8 mouse cellular contexts compared by ENCODE assay signal in genomic region chr2:21205831-21206159, GRCm38 (mm10). TPM values are rescaled to one million over a fixed set of nuclear protein-coding genes. Genes with fewer than 3 reads are reported as not detected.
DNase-seq lines count a peak whose midpoint lies in the region; ATAC-seq and TF ChIP-seq lines count a peak whose summit lies in the region.

No protein-coding gene starts in this region.

- intact Hi-C loops in heart, postnatal 36 days (cut with DNase I), result no loop called here

- peak overlapping the region; percentile 64 for H3K27ac ChIP-seq in heart, postnatal 0 days (ENCODE audit: low read depth)
- H3K27ac ChIP-seq in bone marrow macrophage, adult 2 months (ENCODE audit: insufficient read depth, low read depth, low read length), result peak overlapping the region; percentile 41; the same call in 1 of the 2 replicates
- H3K27ac ChIP-seq in hindbrain, embryonic 15.5 days (replicated peaks), result peak overlapping the region; percentile 89
- peak overlapping the region; percentile 85 for H3K27ac ChIP-seq in midbrain, embryonic 13.5 days

- no peaks in the 10 kb centered on the region for H3K9me3 ChIP-seq in heart, postnatal 0 days (replicated peaks; ENCODE audit: control insufficient read depth, low read length)
- H3K9me3 ChIP-seq in hindbrain, embryonic 15.5 days, result no peaks in the 10 kb centered on the region
- no peaks in the 10 kb centered on the region for H3K9me3 ChIP-seq in midbrain, embryonic 13.5 days

- DNase-seq in heart, postnatal 0 days (ENCODE audit: low spot score), result no peak
- DNase-seq in heart, postnatal 36 days, result no peak
- DNase-seq in urinary bladder, postnatal 36 days (ENCODE audit: low spot score in 2 of 2), result no peak
- DNase-seq in retina, embryonic 14.5 days (ENCODE audit: low spot score), result no peak
- DNase-seq in embryo, embryonic 11 days, result no peak

- TF ChIP-seq CTCF in heart, postnatal 0 days (IDR thresholded peaks at IDR 0.05; ENCODE audit: low read depth), result no peak
- no peak for TF ChIP-seq CTCF in bone marrow macrophage, adult 2 months (IDR thresholded peaks at IDR 0.05; ENCODE audit: low read depth, low read length)

- no peak for TF ChIP-seq POLR2A in bone marrow macrophage, adult 2 months (IDR thresholded peaks at IDR 0.05; ENCODE audit: borderline replicate concordance, low read depth, low read length)

- H3K36me3 ChIP-seq in heart, postnatal 0 days (replicated peaks; ENCODE audit: control insufficient read depth, insufficient read depth, low read length), result no peaks in the 10 kb centered on the region
- 0 out of 2 replicates have a peak, but pooled peaks cover 4% of the 10 kb centered on the region for H3K36me3 ChIP-seq in hindbrain, embryonic 15.5 days
- no peaks in the 10 kb centered on the region for H3K36me3 ChIP-seq in midbrain, embryonic 13.5 days

- ATAC-seq in heart, postnatal 0 days (ENCODE audit: insufficient read depth, low read depth), result peak; percentile 81
- ATAC-seq in hindbrain, embryonic 15.5 days (ENCODE audit: low FRiP score, low read depth), result peak; percentile 94
- peak; percentile 95 for ATAC-seq in midbrain, embryonic 13.5 days

- H3K4me1 ChIP-seq in heart, postnatal 0 days (ENCODE audit: control insufficient read depth, insufficient read depth), result peaks cover 23% of the 10 kb centered on the region
- H3K4me1 ChIP-seq in bone marrow macrophage, adult 2 months (ENCODE audit: control insufficient read depth, insufficient read depth, low read length), result peaks cover 4% of the 10 kb centered on the region
- peaks cover 21% of the 10 kb centered on the region for H3K4me1 ChIP-seq in hindbrain, embryonic 15.5 days (replicated peaks)
- H3K4me1 ChIP-seq in midbrain, embryonic 13.5 days (replicated peaks), result peaks cover 25% of the 10 kb centered on the region

- peak overlapping the region; percentile 84 for H3K4me2 ChIP-seq in heart, postnatal 0 days (ENCODE audit: low read depth, low read length)
- H3K4me2 ChIP-seq in hindbrain, embryonic 15.5 days, result peak overlapping the region; percentile 84
- peak overlapping the region; percentile 80 for H3K4me2 ChIP-seq in midbrain, embryonic 13.5 days (replicated peaks)

- H3K27me3 ChIP-seq in heart, postnatal 0 days (ENCODE audit: control insufficient read depth, insufficient read depth, low read length), result no peaks in the 10 kb centered on the region
- no peaks in the 10 kb centered on the region for H3K27me3 ChIP-seq in hindbrain, embryonic 15.5 days
- no peaks in the 10 kb centered on the region for H3K27me3 ChIP-seq in midbrain, embryonic 13.5 days

- peak overlapping the region; percentile 76 for H3K4me3 ChIP-seq in heart, postnatal 0 days (ENCODE audit: low read depth, low read length)
- H3K4me3 ChIP-seq in bone marrow macrophage, adult 2 months (ENCODE audit: insufficient read depth, low read length), result peak overlapping the region; percentile 83
- peak overlapping the region; percentile 72 for H3K4me3 ChIP-seq in hindbrain, embryonic 15.5 days
- peak overlapping the region; percentile 68 for H3K4me3 ChIP-seq in midbrain, embryonic 13.5 days (replicated peaks)

- no peak for TF ChIP-seq EP300 in heart, postnatal 0 days (IDR thresholded peaks at IDR 0.05; ENCODE audit: low read depth)

- peak overlapping the region; percentile 62 for H3K9ac ChIP-seq in heart, postnatal 0 days (replicated peaks; ENCODE audit: low read depth, low read length)
- H3K9ac ChIP-seq in hindbrain, embryonic 15.5 days, result peak overlapping the region; percentile 77
- peak overlapping the region; percentile 80 for H3K9ac ChIP-seq in midbrain, embryonic 13.5 days (replicated peaks)

- WGBS in heart, postnatal 0 days, result under 1% methylated on average over 19 of the region's 19 CpGs
- under 1% methylated on average over 19 of the region's 19 CpGs for WGBS in hindbrain, embryonic 15.5 days
- WGBS in midbrain, embryonic 13.5 days, result under 1% methylated on average over 19 of the region's 19 CpGs

RNA-seq across cellular contexts. Expression of gene Thnsl1, which starts 0.3 kb away (rescaled TPM):
- total RNA-seq in heart, postnatal 0 days (2014; rRNA removed; ENCODE audit: low replicate concordance), result 2.7 and 5.8 TPM in 2 replicates
- polyA plus RNA-seq in heart, postnatal 0 days (2015; fragmentation: Nextera tagmentation; extraction: Ambion mirVana), result 5.7 and 6.1 TPM in 2 replicates
- 1 to 10 TPM; 6.3 to 7.2 TPM for total RNA-seq in heart, postnatal 36 days (2021)
- 2.9 and 5.1 TPM in 2 replicates for polyA plus RNA-seq in bone marrow macrophage, adult 2 months (2012; ENCODE audit: insufficient read depth, insufficient read length, missing spikeins)
- polyA plus RNA-seq in hindbrain, embryonic 15.5 days (2015; fragmentation: Nextera tagmentation; extraction: Ambion mirVana), result 20.7 and 22.6 TPM in 2 replicates
- 22.2 and 24.1 TPM in 2 replicates for polyA plus RNA-seq in midbrain, embryonic 13.5 days (2015; fragmentation: Nextera tagmentation; extraction: Ambion mirVana)

RNA-seq across cellular contexts. Expression of gene Enkur, which starts 0.6 kb away (rescaled TPM):
- total RNA-seq in heart, postnatal 0 days (2014; rRNA removed; ENCODE audit: low replicate concordance), result 1.1 TPM in 1 of 2 replicates, not detected in the other
- 3.8 and 4.8 TPM in 2 replicates for polyA plus RNA-seq in heart, postnatal 0 days (2015; fragmentation: Nextera tagmentation; extraction: Ambion mirVana)
- 1 to 10 TPM; 1.9 to 2.2 TPM for total RNA-seq in heart, postnatal 36 days (2021)
- 0.72 TPM in 1 of 2 replicates, not detected in the other for polyA plus RNA-seq in bone marrow macrophage, adult 2 months (2012; ENCODE audit: insufficient read depth, insufficient read length, missing spikeins)
- 5.3 and 5.4 TPM in 2 replicates for polyA plus RNA-seq in hindbrain, embryonic 15.5 days (2015; fragmentation: Nextera tagmentation; extraction: Ambion mirVana)
- 2.6 and 3.9 TPM in 2 replicates for polyA plus RNA-seq in midbrain, embryonic 13.5 days (2015; fragmentation: Nextera tagmentation; extraction: Ambion mirVana)
